Mouse (Mus musculus) bone marrow macrophage, adult 2 months (primary cell): ENCODE data around the gene Kank2. TPM values are rescaled to one million over a fixed set of nuclear protein-coding genes. Genes with fewer than 3 reads are reported as not detected.

Experiments
- H3K27ac ChIP-seq: 2 replicates; pipeline ENCODE4 v1.5.1; 2012; ENCODE audit warnings: low read depth, low read length; ENCODE audit not compliant: insufficient read depth
- H3K4me1 ChIP-seq: 2 replicates; pipeline ENCODE4 v1.6.1; 2012; ENCODE audit warnings: low read length; ENCODE audit not compliant: control insufficient read depth, insufficient read depth
- H3K4me3 ChIP-seq: 2 replicates; pipeline ENCODE4 v1.5.1; 2012; ENCODE audit warnings: mild to moderate bottlenecking, low read length, moderate library complexity; ENCODE audit not compliant: insufficient read depth
- CTCF ChIP-seq: IDR thresholded peaks from 2 replicates; pipeline ENCODE4 v1.5.1; 2012; ENCODE audit warnings: low read depth, mild to moderate bottlenecking, low read length, moderate library complexity
- POLR2A ChIP-seq: IDR thresholded peaks from 2 replicates; pipeline ENCODE4 v1.6.1; 2012; ENCODE audit warnings: mild to moderate bottlenecking, low read depth, low read length, borderline replicate concordance
- polyA plus RNA-seq: library from polyadenylated mRNA; stranded (reverse); fragments of >200 nt; gene quantifications from 2 replicates; pipeline ENCODE4 v1.2.4, GENCODE M21; 2012; ENCODE audit not compliant: missing spikeins, insufficient read depth, insufficient read length

Kank2 gene
- polyA plus RNA-seq = 12.2 and 12.3 TPM in 2 replicates

GRCm38 (mm10) chr9:21798345-21799009, at the start of gene Kank2:
Gene Kank2, minus strand, starts transcription at chr9:21798744.
- TF ChIP-seq CTCF = no peak
- TF ChIP-seq POLR2A = no peak
- H3K27ac ChIP-seq = 0 out of 2 replicates have a peak within 1 kb of the TSS, but pooled peaks have one; percentile 12
- H3K4me3 ChIP-seq = peak within 1 kb of the TSS; percentile 86
- peaks cover 14% of the 10 kb centered on the region for H3K4me1 ChIP-seq

- Histone ChIP-seq H3K27ac (no peak overlapping the region), H3K4me3 (no peak overlapping the region), H3K4me1 (no peaks in the 10 kb centered on the region)
- TF ChIP-seq CTCF = no peak
- no peak for TF ChIP-seq POLR2A
These were observed 49.4 kb upstream of the Kank2 start for GRCm38 (mm10) chr9:21847926-21848325.

- no peaks in the 10 kb centered on the region for H3K4me1 ChIP-seq
- TF ChIP-seq POLR2A (no peak), CTCF (no peak)
- no peak overlapping the region for H3K4me3 ChIP-seq
- no peak overlapping the region for H3K27ac ChIP-seq
These were observed 48.9 kb upstream of the Kank2 start for GRCm38 (mm10) chr9:21847425-21847824.

- H3K4me3 ChIP-seq = no peak overlapping the region
- H3K27ac ChIP-seq = no peak overlapping the region
- TF ChIP-seq POLR2A (no peak), CTCF (no peak)
- no peaks in the 10 kb centered on the region for H3K4me1 ChIP-seq
These were observed 48.3 kb upstream of the Kank2 start for GRCm38 (mm10) chr9:21846755-21847341.

GRCm38 (mm10) chr9:21845381-21846080, 47.0 kb upstream of the Kank2 start:
- Histone ChIP-seq H3K27ac (no peak overlapping the region), H3K4me3 (no peak overlapping the region), H3K4me1 (no peaks in the 10 kb centered on the region)
- TF ChIP-seq CTCF (no peak), POLR2A (no peak)

- no peaks in the 10 kb centered on the region for H3K4me1 ChIP-seq
- no peak for TF ChIP-seq CTCF
- no peak for TF ChIP-seq POLR2A
- H3K27ac ChIP-seq = no peak overlapping the region
- no peak overlapping the region for H3K4me3 ChIP-seq
These were observed 44.5 kb upstream of the Kank2 start for GRCm38 (mm10) chr9:21843086-21843485.

- Histone ChIP-seq H3K4me1 (no peaks in the 10 kb centered on the region), H3K4me3 (no peak overlapping the region), H3K27ac (no peak overlapping the region)
- TF ChIP-seq POLR2A (no peak), CTCF (no peak)
These were observed 43.8 kb upstream of the Kank2 start for GRCm38 (mm10) chr9:21842391-21842790.

- Histone ChIP-seq H3K4me3 (no peak overlapping the region), H3K27ac (no peak overlapping the region), H3K4me1 (no peaks in the 10 kb centered on the region)
- TF ChIP-seq POLR2A (no peak), CTCF (no peak)
These were observed 42.8 kb upstream of the Kank2 start for GRCm38 (mm10) chr9:21841340-21841739.

- H3K27ac ChIP-seq = no peak overlapping the region
- TF ChIP-seq CTCF (peak; percentile 72), POLR2A (no peak)
- H3K4me1 ChIP-seq = no peaks in the 10 kb centered on the region
These were observed 41.7 kb upstream of the Kank2 start for GRCm38 (mm10) chr9:21840115-21840787.

More at GRCm38 (mm10) chr9:21840115-21840787, 41.7 kb upstream of the Kank2 start:
- no peak overlapping the region for H3K4me3 ChIP-seq
